Mouse (Mus musculus): Measurements from ENCODE around the gene Pax8.
A peak's percentile ranks its signal among the peaks of the same experiment; 100 is the strongest.

The Pax8 gene

DNA sequence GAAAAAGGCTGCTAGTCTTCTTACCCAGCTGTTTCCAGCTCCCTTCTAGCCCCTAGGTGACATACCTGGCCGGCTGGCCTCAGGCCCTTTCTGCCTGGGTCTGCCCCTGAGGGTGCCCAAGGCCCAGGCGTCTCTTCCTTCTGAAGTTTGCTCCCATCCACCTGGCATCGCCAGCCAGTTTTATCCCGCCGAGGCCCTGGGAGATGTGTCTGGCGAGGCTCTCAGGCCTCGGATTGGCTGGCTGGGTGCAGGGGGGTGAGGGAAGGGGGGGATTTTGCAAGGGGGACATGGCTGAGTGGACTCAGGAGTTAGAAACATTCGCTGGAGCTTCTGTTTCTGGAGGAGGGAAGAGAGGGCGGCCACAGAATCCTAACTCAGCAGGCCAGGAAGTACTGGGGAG, at the start of gene Pax8:
Pax8 (minus strand) TSS at position 180 of the 400 bp plus-strand sequence.
- DNase-seq (ENCODE audit: extremely low spot score): no peak

GRCm38 (mm10) chr2:24521430-24522226, 46.2 kb upstream of the Pax8 start:
- DNase-seq (ENCODE audit: extremely low spot score): peak; percentile 85

- DNase-seq (ENCODE audit: extremely low spot score): no peak
Observed at GRCm38 (mm10) chr2:24520576-24521272, 45.3 kb upstream of the Pax8 start.

- DNase-seq (ENCODE audit: extremely low spot score): no peak
Observed at GRCm38 (mm10) chr2:24516946-24517345, 41.5 kb upstream of the Pax8 start.

DNA sequence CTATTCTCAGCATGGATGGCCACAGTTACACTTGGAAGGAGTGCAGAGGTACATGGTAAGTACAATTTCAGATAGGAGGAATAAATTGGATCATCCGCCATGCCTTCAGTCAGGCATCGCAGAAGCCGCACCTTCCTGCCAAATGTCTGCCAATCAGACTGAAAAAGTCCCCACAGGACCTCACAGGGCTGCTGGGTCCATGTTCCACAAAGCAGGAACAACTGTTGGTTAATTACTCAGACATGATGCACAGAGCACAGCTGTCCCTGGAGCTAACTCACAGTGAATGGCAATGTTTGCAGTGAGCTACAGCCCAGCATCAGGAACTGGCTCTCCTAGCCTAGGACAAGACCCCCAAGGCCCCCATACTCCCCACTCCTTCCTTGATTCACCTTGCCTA, 32.0 kb upstream of the Pax8 start:
- no peak for DNase-seq (ENCODE audit: extremely low spot score)

DNA sequence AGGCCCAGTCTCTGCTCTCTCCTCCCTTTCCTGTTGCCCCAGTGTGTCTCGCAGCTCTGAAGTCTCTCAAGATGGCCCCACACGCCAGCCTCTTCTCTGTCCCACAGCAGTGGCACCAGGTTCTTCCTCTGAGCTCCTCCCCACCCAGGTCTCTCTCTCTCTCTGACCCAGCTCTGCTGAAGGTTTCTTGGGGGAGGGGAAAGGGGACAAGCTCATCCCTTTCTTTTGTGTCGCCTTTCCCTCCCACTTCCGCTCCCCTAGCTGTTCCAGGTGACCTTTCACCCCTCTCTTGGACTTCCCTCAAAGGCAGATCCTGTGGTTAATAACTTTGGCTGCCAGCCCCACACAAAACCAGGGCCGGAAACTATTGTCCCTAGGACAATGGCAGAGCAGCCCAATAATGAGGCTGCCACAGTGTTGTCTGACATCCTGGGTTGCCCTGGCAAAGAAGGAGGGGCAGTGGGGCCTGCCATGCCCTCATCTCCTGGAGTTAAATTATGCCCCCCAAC, 27.6 kb upstream of the Pax8 start:
- DNase-seq (ENCODE audit: extremely low spot score): peak; percentile 82

- no peak for DNase-seq (ENCODE audit: extremely low spot score)
Observed at GRCm38 (mm10) chr2:24500921-24501320, 25.5 kb upstream of the Pax8 start.

GRCm38 (mm10) chr2:24490564-24490963, 15.2 kb upstream of the Pax8 start:
- DNase-seq (ENCODE audit: extremely low spot score): no peak

GRCm38 (mm10) chr2:24488660-24489059, 13.3 kb upstream of the Pax8 start:
- DNase-seq (ENCODE audit: extremely low spot score): no peak

DNA sequence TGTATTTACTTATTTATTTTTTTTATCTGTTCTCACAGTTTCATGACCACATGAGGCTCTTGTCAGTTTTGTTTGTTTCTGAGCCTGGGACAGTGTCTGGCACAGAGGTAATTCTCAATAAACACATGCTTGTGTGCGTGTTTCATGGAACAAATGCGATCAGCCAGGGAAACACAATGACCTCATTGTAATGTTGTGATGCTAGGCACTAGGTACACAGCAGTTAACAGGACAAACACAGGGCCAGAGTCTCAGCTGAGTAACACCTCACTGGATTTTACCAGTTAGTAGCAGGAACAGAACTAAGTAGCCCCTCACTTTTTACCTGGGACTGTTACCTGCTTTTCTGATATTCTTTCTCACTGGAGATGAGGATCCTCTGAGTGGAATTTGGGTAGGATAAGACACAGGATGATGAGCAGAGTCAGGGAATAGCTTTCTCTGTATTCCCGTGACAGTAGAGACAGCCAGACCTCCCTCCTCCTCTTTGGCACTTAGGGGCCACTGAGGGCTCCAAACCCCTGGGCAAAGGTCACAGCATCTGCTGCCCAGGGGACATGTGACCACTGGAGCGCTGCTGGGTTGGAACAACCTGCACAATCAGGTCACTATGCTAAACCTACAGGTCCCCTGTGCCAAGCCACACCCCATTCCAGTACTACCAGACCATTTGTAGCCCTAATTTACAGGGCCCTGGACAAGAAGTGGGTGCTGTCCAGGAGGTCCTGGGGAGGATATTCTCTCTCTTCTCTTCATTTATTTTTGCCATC, 11.8 kb upstream of the Pax8 start:
- DNase-seq (ENCODE audit: extremely low spot score): no peak

GRCm38 (mm10) chr2:24485398-24485797, 10.0 kb upstream of the Pax8 start:
- no peak for DNase-seq (ENCODE audit: extremely low spot score)

GRCm38 (mm10) chr2:24479906-24480305, 4.5 kb upstream of the Pax8 start:
- no peak for DNase-seq (ENCODE audit: extremely low spot score)

DNA sequence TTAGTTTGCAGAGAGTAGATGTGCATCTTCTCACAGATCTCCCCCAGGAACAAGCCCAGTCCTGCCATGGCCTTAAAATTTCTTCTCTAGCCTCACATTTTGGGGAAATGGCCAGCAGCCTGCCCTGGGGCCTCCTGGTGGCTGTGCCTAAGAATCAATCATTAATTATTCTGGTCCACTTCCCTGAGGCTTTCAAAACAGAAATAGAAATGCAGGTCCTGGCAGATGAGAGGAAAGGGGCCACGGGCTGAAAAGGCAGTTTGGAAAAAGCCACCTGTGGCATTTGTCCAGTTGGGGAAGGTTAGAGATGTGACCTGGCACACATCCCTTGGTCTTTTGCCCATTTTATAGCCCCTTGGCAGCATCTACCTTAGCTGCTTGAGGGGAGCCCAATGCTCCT, 3.8 kb upstream of the Pax8 start:
- no peak for DNase-seq (ENCODE audit: extremely low spot score)

DNA sequence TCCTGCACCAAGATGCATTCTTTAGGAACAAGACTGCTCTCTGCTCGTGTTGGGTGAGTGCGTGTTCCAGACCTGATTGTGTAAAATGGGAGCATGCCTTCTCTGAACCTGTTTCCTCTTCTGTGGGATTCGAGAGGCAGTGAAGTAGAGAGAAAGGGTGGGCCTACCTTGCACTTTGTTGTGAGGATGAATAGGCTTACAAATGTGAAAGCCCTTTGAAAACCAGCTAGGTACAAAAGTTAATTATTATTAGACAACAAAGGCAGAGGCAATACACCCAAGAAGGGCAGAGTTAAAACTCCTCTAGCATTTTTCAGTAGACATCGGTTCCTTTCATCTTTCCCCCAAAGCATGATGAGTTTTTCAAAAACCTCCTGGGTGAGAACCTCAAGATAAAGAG, 3.2 kb upstream of the Pax8 start:
- no peak for DNase-seq (ENCODE audit: extremely low spot score)

DNA sequence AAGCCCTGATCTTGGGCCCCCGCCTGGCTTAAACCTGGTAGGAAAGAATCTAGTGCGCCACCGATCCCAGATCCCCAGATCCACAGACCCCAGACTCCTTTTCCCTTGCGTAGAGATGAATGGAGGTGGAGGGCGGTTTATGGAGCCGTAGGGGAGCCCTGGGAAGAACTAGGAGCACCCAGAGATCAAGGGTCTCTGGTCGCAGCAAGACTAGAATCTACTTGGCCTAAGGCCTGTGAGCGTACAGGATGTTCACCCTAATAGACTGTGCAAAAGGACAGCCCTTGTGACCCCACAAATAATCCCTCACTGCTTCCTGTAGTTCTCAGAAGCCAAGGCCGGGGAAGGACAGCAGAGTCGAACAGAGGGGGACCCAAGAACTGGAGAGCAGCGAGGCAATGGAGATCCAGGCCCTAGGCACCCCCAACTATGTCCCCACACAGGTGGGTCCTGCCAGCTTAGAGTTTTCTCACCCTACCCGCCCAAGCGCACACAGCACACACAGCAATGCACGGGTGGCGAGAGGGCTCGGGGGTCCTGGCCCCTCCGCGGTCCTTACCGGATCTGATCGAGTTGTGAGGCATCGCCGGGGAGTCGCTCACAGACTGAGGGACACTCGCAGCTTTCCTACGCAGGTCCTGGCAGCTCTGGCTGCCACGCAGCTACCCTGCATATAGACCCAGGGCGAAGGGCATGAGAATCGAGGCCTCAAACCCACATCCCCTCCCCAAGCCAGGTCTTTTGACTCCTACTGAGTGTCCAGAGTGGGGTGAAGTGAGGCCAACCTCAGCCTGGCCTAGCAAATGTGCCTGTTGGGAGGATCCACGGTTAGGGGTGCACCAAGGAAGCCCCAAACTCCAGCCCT, 653 bp downstream of the Pax8 start:
- DNase-seq (ENCODE audit: extremely low spot score): no peak

GRCm38 (mm10) chr2:24473641-24474511, 1.5 kb downstream of the Pax8 start:
- peak; percentile 66 for DNase-seq (ENCODE audit: extremely low spot score)

GRCm38 (mm10) chr2:24472677-24473076, 2.7 kb downstream of the Pax8 start:
- DNase-seq (ENCODE audit: extremely low spot score): peak; percentile 40

GRCm38 (mm10) chr2:24472111-24472510, 3.3 kb downstream of the Pax8 start:
- DNase-seq (ENCODE audit: extremely low spot score): no peak

- DNase-seq (ENCODE audit: extremely low spot score): no peak
Observed at GRCm38 (mm10) chr2:24469102-24469501, 6.3 kb downstream of the Pax8 start.

DNA sequence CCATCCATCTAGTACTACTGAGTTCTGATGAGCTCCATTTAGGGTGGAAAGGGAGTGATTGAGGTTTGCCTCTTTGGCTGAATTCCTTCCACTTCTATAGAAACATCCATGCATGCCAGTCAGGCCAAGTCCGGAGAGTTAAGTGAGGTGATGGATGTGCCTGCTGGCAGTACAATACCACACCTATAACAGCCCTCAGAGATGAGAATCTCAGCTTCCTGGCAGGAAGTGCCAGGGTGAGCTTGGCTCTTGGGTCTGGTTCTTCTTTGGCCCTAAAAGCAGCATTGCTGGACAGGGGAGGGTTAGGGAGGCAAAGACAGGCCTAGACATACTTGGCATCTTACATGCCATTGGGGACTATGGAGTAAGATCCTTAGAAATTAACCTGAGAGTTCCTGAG, 7.0 kb downstream of the Pax8 start:
- DNase-seq (ENCODE audit: extremely low spot score): no peak
